Mouse (Mus musculus): ENCODE measurements at regions not wholly inside any gene's neighbourhood (a gene's known extent, or its start where the extent isn't known, plus 50 kb on each side); places are given as distances from the start of the nearest gene placed in this dataset.
"Not testable (repeated sequence)": the region's sequence is repeated elsewhere in the genome, so short reads cannot be mapped to it uniquely, and the experiment has no call there.

GRCm38 (mm10) chr17:49291636-49292035 is 136.5 kb upstream of the Mocs1 start:
- Histone ChIP-seq H3K27me3 (no peaks in the 10 kb centered on the region), H3K4me2 (no peak overlapping the region), H3K27ac (no peak overlapping the region), H3K36me3 (no peaks in the 10 kb centered on the region), H3K9me3 (replicated peaks) (0 out of 2 replicates have a peak, but pooled peaks cover 5% of the 10 kb centered on the region), H3K9ac (no peak overlapping the region), H3K4me3 (replicated peaks) (no peak overlapping the region), H3K4me1 (no peaks in the 10 kb centered on the region)
- 70% methylated on average over 3 of the region's 3 CpGs for WGBS
- no peak for ATAC-seq (replicated peaks; ENCODE audit: low FRiP score)

GRCm38 (mm10) chr17:49304461-49304860 is 123.7 kb upstream of the Mocs1 start:
- 90% methylated on average over 3 of the region's 3 CpGs for WGBS
- Histone ChIP-seq H3K9ac (no peak overlapping the region), H3K4me3 (replicated peaks) (no peak overlapping the region), H3K4me1 (peaks cover 7% of the 10 kb centered on the region), H3K27me3 (no peaks in the 10 kb centered on the region), H3K4me2 (no peak overlapping the region), H3K27ac (no peak overlapping the region), H3K9me3 (replicated peaks) (no peaks in the 10 kb centered on the region), H3K36me3 (no peaks in the 10 kb centered on the region)
- no peak for ATAC-seq (replicated peaks; ENCODE audit: low FRiP score)

GRCm38 (mm10) chr17:49305116-49305515 is 123.0 kb upstream of the Mocs1 start:
- Histone ChIP-seq H3K36me3 (no peaks in the 10 kb centered on the region), H3K9ac (no peak overlapping the region), H3K27ac (peak overlapping the region; percentile 7; the same call in 1 of the 2 replicates), H3K9me3 (replicated peaks) (no peaks in the 10 kb centered on the region), H3K4me3 (replicated peaks) (no peak overlapping the region), H3K27me3 (no peaks in the 10 kb centered on the region), H3K4me1 (peaks cover 11% of the 10 kb centered on the region), H3K4me2 (no peak overlapping the region)
- 63% methylated on average over 6 of the region's 6 CpGs for WGBS
- ATAC-seq (replicated peaks; ENCODE audit: low FRiP score), result peak; percentile 66

GRCm38 (mm10) chr17:49309079-49309478 is 119.1 kb upstream of the Mocs1 start:
- Histone ChIP-seq H3K9me3 (replicated peaks) (no peaks in the 10 kb centered on the region), H3K9ac (no peak overlapping the region), H3K4me3 (replicated peaks) (peak overlapping the region; percentile 19), H3K36me3 (no peaks in the 10 kb centered on the region), H3K27me3 (no peaks in the 10 kb centered on the region), H3K27ac (no peak overlapping the region), H3K4me1 (peaks cover 11% of the 10 kb centered on the region), H3K4me2 (peak overlapping the region; percentile 40)
- ATAC-seq (replicated peaks; ENCODE audit: low FRiP score), result peak; percentile 92
- 15% methylated on average over 5 of the region's 5 CpGs for WGBS

GRCm38 (mm10) chr17:49314196-49314595 is 114.0 kb upstream of the Mocs1 start:
- no peaks in the 10 kb centered on the region for H3K9me3 ChIP-seq (replicated peaks)
- no peak overlapping the region for H3K27ac ChIP-seq
- no peak for ATAC-seq (replicated peaks; ENCODE audit: low FRiP score)
- no peaks in the 10 kb centered on the region for H3K27me3 ChIP-seq
- no peak overlapping the region for H3K4me3 ChIP-seq (replicated peaks)
- WGBS, result 83% methylated on average over 2 of the region's 2 CpGs
- no peak overlapping the region for H3K9ac ChIP-seq
- peaks cover 7% of the 10 kb centered on the region for H3K4me1 ChIP-seq
- no peaks in the 10 kb centered on the region for H3K36me3 ChIP-seq
- no peak overlapping the region for H3K4me2 ChIP-seq

GRCm38 (mm10) chr17:49327524-49327923 is 100.6 kb upstream of the Mocs1 start:
- H3K4me3 ChIP-seq (replicated peaks), result no peak overlapping the region

GRCm38 (mm10) chr17:49335318-49335717 is 92.8 kb upstream of the Mocs1 start:
- Histone ChIP-seq H3K4me3 (replicated peaks) (no peak overlapping the region), H3K4me2 (no peak overlapping the region), H3K9me3 (replicated peaks) (no peaks in the 10 kb centered on the region), H3K27ac (0 out of 2 replicates have a peak overlapping the region, but pooled peaks have one; percentile 41), H3K36me3 (no peaks in the 10 kb centered on the region), H3K4me1 (0 out of 2 replicates have a peak, but pooled peaks cover 5% of the 10 kb centered on the region), H3K9ac (no peak overlapping the region), H3K27me3 (no peaks in the 10 kb centered on the region)
- WGBS, result 30% methylated on average over 5 of the region's 5 CpGs
- ATAC-seq (replicated peaks; ENCODE audit: low FRiP score), result 0 out of 2 replicates have a peak, but pooled peaks have one; percentile 33

More at GRCm38 (mm10) chr17:49327524-49327923, 100.6 kb upstream of the Mocs1 start:
- Histone ChIP-seq H3K27ac (no peak overlapping the region), H3K9ac (no peak overlapping the region), H3K9me3 (replicated peaks) (no peaks in the 10 kb centered on the region), H3K4me1 (no peaks in the 10 kb centered on the region), H3K27me3 (no peaks in the 10 kb centered on the region), H3K4me2 (no peak overlapping the region), H3K36me3 (no peaks in the 10 kb centered on the region)
- ATAC-seq (replicated peaks; ENCODE audit: low FRiP score), result no peak
- WGBS, result 79% methylated on average over 4 of the region's 4 CpGs

- WGBS, result 93% methylated on average over 5 of the region's 5 CpGs
- Histone ChIP-seq H3K4me1 (0 out of 2 replicates have a peak, but pooled peaks cover 5% of the 10 kb centered on the region), H3K4me2 (no peak overlapping the region), H3K36me3 (no peaks in the 10 kb centered on the region), H3K4me3 (replicated peaks) (no peak overlapping the region), H3K27me3 (no peaks in the 10 kb centered on the region), H3K27ac (no peak overlapping the region), H3K9ac (no peak overlapping the region), H3K9me3 (replicated peaks) (no peaks in the 10 kb centered on the region)
- no peak for ATAC-seq (replicated peaks; ENCODE audit: low FRiP score)
These were observed 90.3 kb upstream of the Mocs1 start for GRCm38 (mm10) chr17:49337881-49338280.

- H3K27me3 ChIP-seq, result no peaks in the 10 kb centered on the region
- WGBS, result 76% methylated on average over 2 of the region's 2 CpGs
These were observed 85.5 kb upstream of the Mocs1 start for GRCm38 (mm10) chr17:49342636-49343035.

GRCm38 (mm10) chr17:49346701-49347100 is 81.5 kb upstream of the Mocs1 start:
- no peak overlapping the region for H3K4me2 ChIP-seq
- WGBS, result 63% methylated on average over 5 of the region's 5 CpGs

More at GRCm38 (mm10) chr17:49342636-49343035, 85.5 kb upstream of the Mocs1 start:
- Histone ChIP-seq H3K4me3 (replicated peaks) (no peak overlapping the region), H3K36me3 (no peaks in the 10 kb centered on the region), H3K27ac (no peak overlapping the region), H3K9ac (no peak overlapping the region), H3K4me1 (0 out of 2 replicates have a peak, but pooled peaks cover 3% of the 10 kb centered on the region), H3K9me3 (replicated peaks) (no peaks in the 10 kb centered on the region), H3K4me2 (no peak overlapping the region)
- ATAC-seq (replicated peaks; ENCODE audit: low FRiP score), result no peak

GRCm38 (mm10) chr17:49349328-49349727 is 78.8 kb upstream of the Mocs1 start:
- Histone ChIP-seq H3K27me3 (no peaks in the 10 kb centered on the region), H3K4me1 (0 out of 2 replicates have a peak, but pooled peaks cover 3% of the 10 kb centered on the region)
- WGBS, result 83% methylated on average over 9 of the region's 9 CpGs

More at GRCm38 (mm10) chr17:49346701-49347100, 81.5 kb upstream of the Mocs1 start:
- H3K4me3 ChIP-seq (replicated peaks), result no peak overlapping the region
- H3K9me3 ChIP-seq (replicated peaks), result no peaks in the 10 kb centered on the region
- H3K4me1 ChIP-seq, result 0 out of 2 replicates have a peak, but pooled peaks cover 3% of the 10 kb centered on the region
- H3K9ac ChIP-seq, result no peak overlapping the region
- H3K36me3 ChIP-seq, result no peaks in the 10 kb centered on the region
- H3K27ac ChIP-seq, result no peak overlapping the region
- no peak for ATAC-seq (replicated peaks; ENCODE audit: low FRiP score)
- H3K27me3 ChIP-seq, result no peaks in the 10 kb centered on the region

GRCm38 (mm10) chr17:49359212-49359611 is 69.0 kb upstream of the Mocs1 start:
- Histone ChIP-seq H3K27me3 (no peaks in the 10 kb centered on the region), H3K27ac (no peak overlapping the region), H3K4me1 (no peaks in the 10 kb centered on the region), H3K36me3 (no peaks in the 10 kb centered on the region), H3K9ac (no peak overlapping the region), H3K4me2 (no peak overlapping the region), H3K9me3 (replicated peaks) (no peaks in the 10 kb centered on the region), H3K4me3 (replicated peaks) (no peak overlapping the region)
- ATAC-seq (replicated peaks; ENCODE audit: low FRiP score), result no peak

More at GRCm38 (mm10) chr17:49349328-49349727, 78.8 kb upstream of the Mocs1 start:
- Histone ChIP-seq H3K4me3 (replicated peaks) (no peak overlapping the region), H3K4me2 (no peak overlapping the region), H3K27ac (no peak overlapping the region), H3K9ac (no peak overlapping the region), H3K9me3 (replicated peaks) (no peaks in the 10 kb centered on the region), H3K36me3 (no peaks in the 10 kb centered on the region)
- ATAC-seq (replicated peaks; ENCODE audit: low FRiP score), result no peak

GRCm38 (mm10) chr17:49360251-49360650 is 67.9 kb upstream of the Mocs1 start:
- H3K36me3 ChIP-seq; H3K27me3 ChIP-seq; H3K27ac ChIP-seq; ATAC-seq (replicated peaks; ENCODE audit: low FRiP score); H3K9me3 ChIP-seq (replicated peaks); H3K4me2 ChIP-seq; H3K9ac ChIP-seq; H3K4me3 ChIP-seq (replicated peaks); H3K4me1 ChIP-seq: not testable (repeated sequence)
- WGBS, result 61% methylated on average over 6 of the region's 6 CpGs

Data from kidney, embryonic 15.5 days (tissue).